Mouse (Mus musculus) E14TG2a.4 (cell line): Measurements from ENCODE around the gene Leo1.

ENCODE experiments used
- CTCF ChIP-seq: conservative IDR thresholded peaks from 2 replicates; pipeline ENCODE4 v1.5.1; 2014; ENCODE audit warnings: low read length
- NANOG ChIP-seq: IDR thresholded peaks from 2 replicates; pipeline ENCODE4 v1.6.1; 2014; ENCODE audit warnings: borderline replicate concordance, low read length, mixed read lengths
- POU5F1 ChIP-seq: IDR thresholded peaks from 2 replicates; pipeline ENCODE4 v1.6.1; 2014; ENCODE audit warnings: low read length, borderline replicate concordance

DNA sequence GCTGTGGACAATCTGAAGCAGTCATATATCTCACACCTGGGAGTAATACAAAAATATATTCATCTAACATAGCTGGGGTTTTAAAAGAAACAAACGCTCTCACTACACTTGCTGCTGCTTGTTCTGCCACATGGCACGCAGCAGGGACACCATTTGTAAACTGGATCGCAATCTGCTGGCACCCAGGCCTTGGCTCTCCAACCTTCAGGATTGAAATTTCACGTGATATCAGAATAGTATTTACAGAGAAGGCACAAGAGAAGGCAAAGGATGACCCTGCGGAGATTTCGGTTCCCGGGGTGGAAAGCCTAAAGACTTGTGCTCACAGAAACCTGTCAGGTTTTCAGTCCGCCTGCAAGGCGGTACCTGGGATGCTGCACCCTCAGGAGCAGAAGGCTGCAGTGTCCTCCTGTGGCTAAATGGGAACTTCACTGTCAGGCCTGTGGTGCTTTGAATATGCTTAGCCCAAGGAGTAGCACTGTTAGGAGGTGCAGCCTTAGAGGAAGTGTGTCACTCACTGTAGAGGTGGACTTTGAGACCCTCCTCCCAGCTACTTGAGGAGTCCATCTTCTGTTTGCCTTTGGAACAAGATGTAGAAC, 53.2 kb downstream of the Leo1 start:
- TF ChIP-seq CTCF (no peak), POU5F1 (no peak), NANOG (no peak)
